Mouse (Mus musculus) cerebellum, postnatal 25 days (tissue): ENCODE results near the gene Olfr804.

Source experiments
- DNase-seq, 2 experiments: peaks; one replicate each; pipeline ENCODE4 v3.0.0; 2021; ENCODE audit warnings: mixed read lengths in 2 of 2

Gene Olfr804

GRCm38 (mm10) chr10:129702910-129703309, at the start of gene Olfr804:
Gene Olfr804, plus strand, starts transcription at chr10:129703210.
- no peak for DNase-seq

- DNase-seq: no peak
Measured at GRCm38 (mm10) chr10:129657394-129657793, 45.6 kb upstream of the Olfr804 start, which contains the start of gene Olfr800. Gene Olfr800, plus strand, starts transcription at chr10:129657694.

- DNase-seq: no peak
Measured at GRCm38 (mm10) chr10:129673765-129674164, 29.2 kb upstream of the Olfr804 start, which contains the start of gene Olfr801. Gene Olfr801, minus strand, starts transcription at chr10:129673865.

- DNase-seq: no peak
Measured at GRCm38 (mm10) chr10:129688069-129688468, 14.9 kb upstream of the Olfr804 start, which contains the start of gene Olfr802. Gene Olfr802, minus strand, starts transcription at chr10:129688169.

- no peak for DNase-seq
Measured at GRCm38 (mm10) chr10:129694186-129694585, 8.8 kb upstream of the Olfr804 start, which contains the start of gene Olfr803. Gene Olfr803, minus strand, starts transcription at chr10:129694286.

GRCm38 (mm10) chr10:129729275-129729674, 26.3 kb downstream of the Olfr804 start, which contains the start of gene Olfr805:
Gene Olfr805, minus strand, starts transcription at chr10:129729375.
- DNase-seq: no peak

- DNase-seq: no peak
Measured at GRCm38 (mm10) chr10:129741821-129742220, 38.8 kb downstream of the Olfr804 start, which contains the start of gene Olfr806. Gene Olfr806, minus strand, starts transcription at chr10:129741921.

- no peak for DNase-seq
Measured at GRCm38 (mm10) chr10:129757693-129758092, 54.7 kb downstream of the Olfr804 start, which contains the start of gene Olfr807. Gene Olfr807, minus strand, starts transcription at chr10:129757793.
